Mouse (Mus musculus): ENCODE data around the gene Msi2. TPM values are rescaled to one million over a fixed set of nuclear protein-coding genes. Genes with fewer than 3 reads are reported as not detected.

The Msi2 gene
- polyA plus RNA-seq, 1 experiment from 2014 or later: 29.1 TPM

GRCm38 (mm10) chr11:88560634-88561033 lies 157.7 kb downstream of the Msi2 start:
- ATAC-seq (replicated peaks; ENCODE audit: low FRiP score): no peak
- Histone ChIP-seq H3K27ac (peak overlapping the region; percentile 91), H3K9ac (no peak overlapping the region), H3K4me2 (no peak overlapping the region), H3K27me3 (no peaks in the 10 kb centered on the region), H3K4me3 (replicated peaks) (no peak overlapping the region), H3K36me3 (peaks cover 9% of the 10 kb centered on the region; the same call in 1 of the 2 replicates), H3K9me3 (replicated peaks) (no peaks in the 10 kb centered on the region), H3K4me1 (peaks cover 77% of the 10 kb centered on the region)
- 81% methylated on average over 9 of the region's 9 CpGs for WGBS

- WGBS: 29% methylated on average over 10 of the region's 10 CpGs
- no peak overlapping the region for H3K4me3 ChIP-seq (replicated peaks)
- H3K4me2 ChIP-seq: no peak overlapping the region
- no peaks in the 10 kb centered on the region for H3K9me3 ChIP-seq (replicated peaks)
- no peak overlapping the region for H3K9ac ChIP-seq
- 0 out of 2 replicates have a peak, but pooled peaks cover 5% of the 10 kb centered on the region for H3K36me3 ChIP-seq
- H3K27ac ChIP-seq: peak overlapping the region; percentile 91
- H3K27me3 ChIP-seq: no peaks in the 10 kb centered on the region
- peaks cover 81% of the 10 kb centered on the region for H3K4me1 ChIP-seq
- no peak for ATAC-seq (replicated peaks; ENCODE audit: low FRiP score)
Observed at GRCm38 (mm10) chr11:88559365-88559970, 158.8 kb downstream of the Msi2 start.

- Histone ChIP-seq H3K9ac (no peak overlapping the region), H3K36me3 (no peaks in the 10 kb centered on the region), H3K27ac (peak overlapping the region; percentile 91), H3K27me3 (no peaks in the 10 kb centered on the region), H3K9me3 (replicated peaks) (no peaks in the 10 kb centered on the region), H3K4me3 (replicated peaks) (no peak overlapping the region), H3K4me1 (peaks cover 89% of the 10 kb centered on the region), H3K4me2 (no peak overlapping the region)
- 82% methylated on average over 4 of the region's 4 CpGs for WGBS
- no peak for ATAC-seq (replicated peaks; ENCODE audit: low FRiP score)
Observed at GRCm38 (mm10) chr11:88558731-88559130, 159.6 kb downstream of the Msi2 start.

- no peak overlapping the region for H3K4me2 ChIP-seq
- H3K9ac ChIP-seq: no peak overlapping the region
- peaks cover 95% of the 10 kb centered on the region for H3K4me1 ChIP-seq
- peak; percentile 35; the same call in 1 of the 2 replicates for ATAC-seq (replicated peaks; ENCODE audit: low FRiP score)
- no peaks in the 10 kb centered on the region for H3K9me3 ChIP-seq (replicated peaks)
- H3K4me3 ChIP-seq (replicated peaks): no peak overlapping the region
- no peaks in the 10 kb centered on the region for H3K27me3 ChIP-seq
- H3K36me3 ChIP-seq: no peaks in the 10 kb centered on the region
- peak overlapping the region; percentile 91 for H3K27ac ChIP-seq
- 52% methylated on average over 6 of the region's 6 CpGs for WGBS
Observed at GRCm38 (mm10) chr11:88557828-88558580, 160.3 kb downstream of the Msi2 start.

GRCm38 (mm10) chr11:88557116-88557768 lies 161.1 kb downstream of the Msi2 start:
- Histone ChIP-seq H3K27ac (peak overlapping the region; percentile 91), H3K4me1 (peaks cover 95% of the 10 kb centered on the region), H3K9ac (no peak overlapping the region), H3K36me3 (no peaks in the 10 kb centered on the region), H3K27me3 (no peaks in the 10 kb centered on the region), H3K4me2 (no peak overlapping the region), H3K4me3 (replicated peaks) (no peak overlapping the region), H3K9me3 (replicated peaks) (no peaks in the 10 kb centered on the region)
- ATAC-seq (replicated peaks; ENCODE audit: low FRiP score): no peak
- 57% methylated on average over 4 of the region's 4 CpGs for WGBS

- Histone ChIP-seq H3K36me3 (no peaks in the 10 kb centered on the region), H3K27ac (peak overlapping the region; percentile 97), H3K4me2 (0 out of 2 replicates have a peak overlapping the region, but pooled peaks have one; percentile 18), H3K9me3 (replicated peaks) (no peaks in the 10 kb centered on the region), H3K4me3 (replicated peaks) (no peak overlapping the region), H3K27me3 (no peaks in the 10 kb centered on the region), H3K9ac (no peak overlapping the region), H3K4me1 (peaks cover 95% of the 10 kb centered on the region)
- 6% methylated on average over 6 of the region's 6 CpGs for WGBS
- no peak for ATAC-seq (replicated peaks; ENCODE audit: low FRiP score)
Observed at GRCm38 (mm10) chr11:88555902-88556549, 162.3 kb downstream of the Msi2 start.

GRCm38 (mm10) chr11:88555232-88555818 lies 163.0 kb downstream of the Msi2 start:
- no peaks in the 10 kb centered on the region for H3K27me3 ChIP-seq
- H3K27ac ChIP-seq: peak overlapping the region; percentile 97
- no peak overlapping the region for H3K9ac ChIP-seq
- H3K4me2 ChIP-seq: no peak overlapping the region
- 34% methylated on average over 8 of the region's 8 CpGs for WGBS
- H3K36me3 ChIP-seq: no peaks in the 10 kb centered on the region
- no peak overlapping the region for H3K4me3 ChIP-seq (replicated peaks)
- peaks cover 95% of the 10 kb centered on the region for H3K4me1 ChIP-seq
- no peak for ATAC-seq (replicated peaks; ENCODE audit: low FRiP score)
- no peaks in the 10 kb centered on the region for H3K9me3 ChIP-seq (replicated peaks)

- Histone ChIP-seq H3K27me3 (no peaks in the 10 kb centered on the region), H3K4me2 (no peak overlapping the region), H3K9ac (0 out of 2 replicates have a peak overlapping the region, but pooled peaks have one; percentile 19), H3K27ac (peak overlapping the region; percentile 97), H3K36me3 (no peaks in the 10 kb centered on the region), H3K9me3 (replicated peaks) (no peaks in the 10 kb centered on the region), H3K4me3 (replicated peaks) (no peak overlapping the region), H3K4me1 (peaks cover 96% of the 10 kb centered on the region)
- WGBS: 71% methylated on average over 11 of the region's 11 CpGs
- no peak for ATAC-seq (replicated peaks; ENCODE audit: low FRiP score)
Observed at GRCm38 (mm10) chr11:88553521-88554310, 164.6 kb downstream of the Msi2 start.

GRCm38 (mm10) chr11:88552987-88553386 lies 165.3 kb downstream of the Msi2 start:
- 29% methylated on average over 8 of the region's 8 CpGs for WGBS
- Histone ChIP-seq H3K27ac (peak overlapping the region; percentile 97), H3K4me1 (peaks cover 96% of the 10 kb centered on the region), H3K9ac (0 out of 2 replicates have a peak overlapping the region, but pooled peaks have one; percentile 19), H3K27me3 (no peaks in the 10 kb centered on the region), H3K9me3 (replicated peaks) (no peaks in the 10 kb centered on the region), H3K36me3 (no peaks in the 10 kb centered on the region), H3K4me2 (no peak overlapping the region), H3K4me3 (replicated peaks) (no peak overlapping the region)
- ATAC-seq (replicated peaks; ENCODE audit: low FRiP score): peak; percentile 30; the same call in 1 of the 2 replicates

GRCm38 (mm10) chr11:88552385-88552784 lies 165.9 kb downstream of the Msi2 start:
- WGBS: 53% methylated on average over 6 of the region's 6 CpGs
- no peaks in the 10 kb centered on the region for H3K9me3 ChIP-seq (replicated peaks)
- no peaks in the 10 kb centered on the region for H3K27me3 ChIP-seq
- no peaks in the 10 kb centered on the region for H3K36me3 ChIP-seq
- H3K4me3 ChIP-seq (replicated peaks): no peak overlapping the region
- H3K4me2 ChIP-seq: no peak overlapping the region
- peaks cover 96% of the 10 kb centered on the region for H3K4me1 ChIP-seq
- ATAC-seq (replicated peaks; ENCODE audit: low FRiP score): no peak
- H3K27ac ChIP-seq: peak overlapping the region; percentile 97
- H3K9ac ChIP-seq: no peak overlapping the region

GRCm38 (mm10) chr11:88551034-88551433 lies 167.3 kb downstream of the Msi2 start:
- no peaks in the 10 kb centered on the region for H3K27me3 ChIP-seq
- H3K4me1 ChIP-seq: peaks cover 92% of the 10 kb centered on the region
- H3K36me3 ChIP-seq: no peaks in the 10 kb centered on the region
- H3K27ac ChIP-seq: peak overlapping the region; percentile 97
- 15% methylated on average over 3 of the region's 3 CpGs for WGBS
- 0 out of 2 replicates have a peak, but pooled peaks have one; percentile 33 for ATAC-seq (replicated peaks; ENCODE audit: low FRiP score)
- no peaks in the 10 kb centered on the region for H3K9me3 ChIP-seq (replicated peaks)
- H3K4me2 ChIP-seq: no peak overlapping the region
- 0 out of 2 replicates have a peak overlapping the region, but pooled peaks have one; percentile 10 for H3K9ac ChIP-seq
- no peak overlapping the region for H3K4me3 ChIP-seq (replicated peaks)

All from kidney, embryonic 15.5 days (tissue).